Mouse (Mus musculus) granulocyte monocyte progenitor cell, adult 5-6 weeks (primary cell): ENCODE data around the gene Fermt1. TPM values are rescaled to one million over a fixed set of nuclear protein-coding genes. Genes with fewer than 3 reads are reported as not detected.
A peak's percentile ranks its signal among the peaks of the same experiment; 100 is the strongest.

Experiments used
- ATAC-seq: replicated peaks from 2 replicates; pipeline ENCODE4 v1.8.0; 2016; ENCODE audit warnings: mild to moderate bottlenecking, moderate TSS enrichment, inconsistent platforms; ENCODE audit not compliant: poor library complexity, severe bottlenecking
- total RNA-seq, 2 experiments: library from RNA; stranded (forward) in 1 of 2; stranded (reverse) in 1 of 2; fragments of 200-712, 200-1000 nt in 1 of 2; fragments of >200 nt in 1 of 2; fragmentation: Nextera tagmentation in 1 of 2; gene quantifications; 2 replicates each; pipeline ENCODE4 v1.2.3; 2014 to 2017

Gene Fermt1
- total RNA-seq (2014; fragmentation: Nextera tagmentation) (not detected in 2 replicates), total RNA-seq (2017) (not detected in 2 replicates)

DNA sequence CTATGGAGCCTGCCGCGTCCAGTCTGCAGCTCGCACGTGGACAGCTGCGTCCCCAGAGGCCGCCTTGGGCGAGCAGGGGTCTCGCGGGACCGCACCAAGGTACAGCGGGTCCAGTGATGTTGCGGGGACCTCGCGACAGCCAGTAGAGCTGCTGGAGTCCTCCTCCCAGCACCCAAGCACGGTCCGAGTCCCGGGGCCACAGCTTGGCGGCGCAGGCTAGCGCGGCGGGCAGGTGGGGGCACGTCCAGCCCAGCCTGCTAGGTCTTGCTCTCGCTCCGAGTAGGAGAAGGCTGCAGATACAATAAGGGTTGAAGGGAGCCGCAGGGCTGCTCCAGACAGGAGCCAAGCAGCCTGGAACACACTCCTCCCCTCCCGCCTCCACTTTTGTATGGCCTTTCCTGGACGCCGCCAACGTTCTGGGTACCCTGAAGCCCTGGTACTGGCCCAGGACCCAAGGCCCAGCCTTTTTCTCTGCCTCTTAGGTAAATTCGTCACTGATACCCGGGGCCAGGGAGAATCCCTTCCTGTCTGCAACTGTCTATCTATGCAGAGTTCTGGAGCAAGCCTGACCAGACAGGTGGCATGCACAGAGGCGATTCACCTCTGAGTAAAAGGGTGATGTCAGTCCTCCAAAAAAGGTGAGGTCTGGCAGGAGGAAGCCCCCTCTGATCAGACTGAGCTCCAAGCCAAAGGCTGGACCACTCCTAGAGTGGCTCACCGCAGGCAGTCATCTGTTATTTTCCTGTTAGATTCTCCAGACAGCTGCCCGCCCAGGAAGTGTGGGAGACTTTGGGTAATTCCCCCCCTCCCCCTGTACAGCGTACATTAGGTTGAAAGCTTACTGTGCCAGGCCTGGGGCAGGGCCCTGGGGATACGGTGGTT lies at the start of gene Fermt1:
Gene Fermt1 (minus strand): TSS at position 581 of the 882 bp plus-strand sequence.
- peak; percentile 37 for ATAC-seq

DNA sequence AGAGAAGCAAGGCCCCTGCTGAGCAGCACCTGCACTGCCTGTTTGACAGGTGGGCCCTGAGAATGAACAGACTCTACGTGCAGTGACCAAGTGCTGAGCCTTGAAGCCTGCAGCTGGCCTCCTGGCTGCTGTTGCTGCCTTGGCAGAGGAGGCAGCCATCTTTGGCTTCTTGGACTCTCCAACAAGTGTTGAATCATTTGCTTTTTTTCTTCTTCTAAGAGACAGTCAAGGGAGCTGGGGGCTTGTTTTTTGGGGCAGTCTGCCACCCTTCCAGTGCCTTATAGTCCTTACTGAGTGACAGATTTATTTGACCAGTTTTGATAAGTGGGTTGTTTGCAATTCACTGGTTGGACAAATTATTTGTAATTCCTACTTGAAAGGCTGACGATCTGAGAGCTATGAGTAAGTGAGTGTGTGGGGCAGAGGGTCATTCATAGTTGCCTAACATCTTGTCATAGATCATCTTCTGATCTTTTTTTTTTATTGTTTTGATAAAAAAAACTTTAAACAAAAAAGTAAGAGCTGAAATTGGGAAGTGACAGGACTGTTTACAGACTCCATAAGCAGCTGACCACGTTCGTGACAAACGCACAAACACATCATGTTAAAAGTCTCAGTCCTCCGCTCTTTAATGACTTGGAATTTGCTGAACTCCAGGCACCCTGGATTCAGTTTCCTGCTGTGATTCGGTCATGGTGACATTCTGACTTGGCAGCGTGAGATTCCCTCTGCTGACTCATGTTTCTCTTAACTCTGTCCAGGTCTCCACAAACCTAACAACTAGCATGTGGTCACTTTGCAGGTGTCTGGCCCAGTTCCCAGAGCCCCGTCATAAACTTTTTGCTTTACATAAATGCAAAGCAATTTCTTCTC lies 47.2 kb upstream of the Fermt1 start:
- no peak for ATAC-seq

DNA sequence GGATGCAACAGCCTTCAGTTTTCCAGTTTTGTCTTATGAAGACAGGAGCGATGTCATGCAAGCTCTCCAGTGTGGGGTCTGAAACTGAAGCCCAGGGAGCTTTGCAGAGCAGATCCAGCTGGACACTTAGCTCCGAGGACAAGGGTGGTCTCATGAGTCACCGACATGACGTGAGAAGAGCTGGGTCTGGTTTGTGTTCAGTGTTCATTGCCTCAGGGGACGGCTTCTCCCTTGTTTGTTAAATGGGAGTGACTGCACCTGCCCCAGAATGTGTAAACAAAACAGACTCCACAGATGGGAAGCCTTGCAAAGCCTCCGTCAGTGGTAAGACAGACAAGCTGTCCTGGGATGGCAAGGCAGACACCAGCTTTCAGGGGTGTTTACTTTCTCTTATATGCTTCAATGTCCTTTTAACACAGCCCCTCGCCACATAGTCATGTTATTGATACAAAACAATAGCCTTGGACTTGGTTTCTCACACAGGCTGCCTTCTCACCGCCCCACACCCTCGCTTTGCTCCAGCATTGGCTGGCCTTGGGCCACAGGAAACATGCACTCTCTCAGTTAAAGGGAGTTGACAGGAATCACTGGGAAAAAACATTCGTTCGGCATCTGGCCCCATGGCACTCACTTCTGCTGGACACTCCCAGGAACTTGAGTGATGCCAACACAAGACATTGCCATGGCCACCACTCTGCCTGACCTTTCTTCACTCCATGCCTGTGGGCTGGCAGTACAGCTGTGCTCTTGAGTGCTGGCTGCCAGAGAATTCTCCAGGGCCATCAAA lies 44.3 kb upstream of the Fermt1 start:
- ATAC-seq = no peak

DNA sequence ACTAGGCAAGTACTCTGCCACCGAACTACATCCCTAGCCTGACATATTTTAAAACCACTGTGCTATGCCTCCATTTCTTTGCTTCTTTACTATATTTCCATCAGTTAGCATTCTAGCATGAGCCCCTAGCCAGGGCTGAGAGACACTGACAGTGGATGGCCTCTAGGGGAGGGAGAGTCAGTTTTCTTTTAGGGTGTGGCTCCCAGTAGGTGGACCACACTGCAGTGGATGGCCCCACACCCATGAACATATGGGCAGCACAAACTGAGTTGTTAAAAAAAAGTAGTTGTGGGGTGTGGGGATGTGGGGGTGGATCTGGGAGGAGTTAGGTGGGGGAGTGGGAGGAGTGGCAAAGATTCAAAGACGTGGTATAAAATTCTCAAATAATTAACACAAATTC lies 27.6 kb upstream of the Fermt1 start:
- ATAC-seq = no peak

DNA sequence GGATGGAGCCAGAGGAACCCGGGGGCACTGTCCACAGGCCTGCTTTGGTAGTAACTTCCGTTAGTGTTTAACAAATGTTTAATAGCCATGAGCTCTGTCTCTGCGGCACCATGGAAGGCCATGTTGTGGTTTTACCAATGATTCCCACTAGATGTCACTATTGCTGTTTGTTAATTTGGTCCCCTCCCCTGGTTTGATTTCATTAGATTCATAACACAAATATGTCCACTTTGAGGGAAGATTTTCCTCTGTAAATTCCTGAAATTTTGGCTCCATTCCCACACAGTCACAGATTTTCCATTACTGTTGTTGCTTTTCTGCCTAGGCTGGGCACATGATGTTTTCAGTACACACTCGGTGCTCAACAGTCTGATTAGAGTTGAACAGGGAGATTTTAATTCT lies 25.1 kb upstream of the Fermt1 start:
- ATAC-seq = peak; percentile 58

DNA sequence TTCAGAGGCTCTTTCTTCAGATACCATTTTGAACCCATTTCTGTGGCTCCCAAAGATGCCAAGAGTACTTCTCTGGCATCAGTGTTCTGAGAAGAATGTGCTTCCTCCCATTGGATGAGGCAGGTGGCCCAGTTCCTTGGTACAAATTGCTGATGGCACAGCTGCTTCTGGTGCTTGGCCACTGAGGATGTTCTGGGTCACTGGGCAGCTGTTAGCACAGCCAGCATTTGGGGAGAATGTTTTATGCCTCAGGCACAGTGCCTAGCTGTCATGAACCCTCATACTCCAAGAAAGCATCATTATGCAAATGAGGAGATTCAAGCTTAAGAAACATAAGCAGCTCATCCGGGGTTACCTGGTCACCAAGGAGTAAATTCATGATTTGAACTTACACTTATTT lies 12.1 kb upstream of the Fermt1 start:
- ATAC-seq = no peak

DNA sequence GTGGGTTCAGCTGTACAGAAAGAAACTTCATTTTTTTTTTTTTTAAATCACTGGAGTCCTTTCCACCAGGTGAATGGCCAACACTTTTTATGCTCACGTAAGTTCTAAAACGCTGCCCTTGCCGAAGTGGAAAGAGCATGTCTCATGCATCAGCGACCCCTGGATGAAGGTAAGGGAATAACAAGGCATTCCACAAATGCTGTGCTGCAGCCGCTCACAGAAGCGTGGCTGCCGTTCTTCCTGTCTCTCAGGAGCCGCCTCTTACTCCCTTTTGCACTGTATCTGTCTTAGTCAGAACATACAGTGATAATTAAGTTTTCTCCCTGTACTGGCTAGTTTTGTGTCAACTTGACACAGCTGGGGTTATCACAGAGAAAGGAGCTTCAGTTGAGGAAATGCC lies 6.5 kb upstream of the Fermt1 start:
- ATAC-seq = peak; percentile 70

DNA sequence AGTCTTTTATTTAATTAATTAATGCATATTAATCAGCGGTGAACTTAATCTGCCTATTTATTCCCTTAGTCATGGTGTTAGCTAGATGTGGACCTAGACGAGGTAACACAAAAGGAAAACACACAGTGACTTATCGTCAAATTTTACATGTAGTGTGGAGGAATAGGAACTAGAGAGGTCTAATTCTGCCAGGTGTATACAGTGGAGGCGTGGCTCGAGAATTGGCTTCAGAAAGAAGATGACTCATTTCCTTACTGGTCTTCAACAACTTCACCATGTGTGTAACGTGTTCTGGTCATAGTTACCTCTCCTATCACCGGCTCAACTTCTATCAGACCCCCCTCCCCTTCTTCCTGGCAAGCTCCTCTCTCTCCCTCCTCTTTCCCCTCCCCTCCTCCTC lies 2.5 kb upstream of the Fermt1 start:
- no peak for ATAC-seq

DNA sequence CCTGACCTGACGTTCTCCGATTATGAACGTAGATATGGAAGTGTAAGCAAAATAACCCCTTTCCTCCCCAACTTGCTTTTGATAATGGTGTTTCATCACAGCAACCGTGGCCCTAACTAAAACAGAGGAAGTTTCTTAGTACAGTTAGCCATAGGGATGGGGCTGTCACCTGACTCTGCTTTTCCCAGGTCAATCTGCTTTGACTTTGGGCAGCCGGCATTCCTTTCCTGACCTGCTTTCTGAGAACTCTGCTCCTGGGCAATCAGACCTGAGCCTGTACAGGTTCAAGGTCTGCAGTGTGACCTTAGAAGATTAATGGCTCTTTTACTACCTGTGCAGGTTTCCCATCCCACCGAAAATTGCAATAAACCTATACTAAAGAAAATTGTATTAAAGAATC lies 1.3 kb upstream of the Fermt1 start:
- no peak for ATAC-seq

DNA sequence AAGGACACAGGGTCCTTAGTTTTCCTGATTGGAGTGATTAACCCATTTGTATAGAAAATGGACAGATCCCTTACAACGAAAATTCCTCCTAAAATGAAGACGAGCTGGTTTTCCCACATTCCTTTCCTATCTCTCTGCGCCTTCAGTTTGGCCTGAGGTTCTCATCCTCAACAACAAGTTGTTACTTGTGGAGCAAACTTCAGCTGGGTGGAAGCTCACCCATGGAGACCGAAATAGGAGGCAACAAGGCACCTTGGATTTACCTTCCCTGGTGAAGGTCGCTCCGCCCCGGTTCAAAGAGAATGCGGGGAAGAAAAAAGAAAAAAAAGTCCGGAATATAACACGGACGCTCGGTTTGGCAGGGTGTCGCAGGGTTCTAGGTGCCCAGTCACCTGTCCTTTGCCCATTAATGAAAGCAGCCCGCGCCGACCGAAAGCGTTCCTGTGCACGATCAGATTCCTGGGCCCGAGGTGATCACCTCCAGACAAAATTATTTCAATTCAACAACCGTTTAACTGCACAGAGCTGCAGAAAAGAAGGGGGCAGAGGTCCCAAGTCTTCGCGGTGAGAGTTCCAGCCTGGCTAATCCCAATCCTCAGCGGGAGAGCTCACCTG lies 888 bp downstream of the Fermt1 start:
- no peak for ATAC-seq

DNA sequence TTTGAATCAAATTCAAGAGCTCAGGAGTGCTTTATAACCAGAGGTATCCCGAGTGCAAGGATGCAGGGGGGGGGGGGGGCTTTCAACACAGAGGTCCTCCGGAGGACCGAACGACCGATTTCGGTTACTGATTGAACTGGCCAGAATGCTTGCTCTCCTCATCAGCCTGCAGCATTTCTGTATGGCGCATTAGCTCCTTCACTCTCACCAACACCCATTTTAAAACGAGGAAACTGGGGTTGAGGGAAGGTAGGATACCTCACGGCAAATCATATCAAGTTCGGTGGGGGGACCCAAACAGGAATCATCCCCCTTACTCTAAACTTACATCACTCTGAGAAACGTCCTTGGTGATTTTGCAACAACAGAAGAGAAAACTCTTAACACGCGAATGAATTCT lies 1.7 kb downstream of the Fermt1 start:
- ATAC-seq = no peak

DNA sequence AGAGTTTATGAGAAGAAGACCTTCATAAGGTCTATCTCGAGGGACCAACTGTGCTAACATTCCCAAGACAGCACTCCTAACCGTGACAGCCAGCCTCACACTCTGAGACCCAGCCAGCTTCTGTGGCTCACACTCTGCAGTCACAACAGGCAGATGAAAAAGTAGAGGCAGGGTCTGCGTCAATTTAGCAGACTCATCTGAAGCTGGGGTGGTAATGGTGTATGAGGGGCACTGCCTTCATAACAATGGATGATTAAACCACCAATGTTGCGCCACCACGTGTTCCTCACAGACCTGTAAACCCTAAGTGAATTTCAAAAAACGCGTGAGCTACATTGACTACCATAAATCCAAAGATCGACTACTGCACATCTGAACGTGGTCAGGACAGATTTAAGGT lies 2.1 kb downstream of the Fermt1 start:
- no peak for ATAC-seq

DNA sequence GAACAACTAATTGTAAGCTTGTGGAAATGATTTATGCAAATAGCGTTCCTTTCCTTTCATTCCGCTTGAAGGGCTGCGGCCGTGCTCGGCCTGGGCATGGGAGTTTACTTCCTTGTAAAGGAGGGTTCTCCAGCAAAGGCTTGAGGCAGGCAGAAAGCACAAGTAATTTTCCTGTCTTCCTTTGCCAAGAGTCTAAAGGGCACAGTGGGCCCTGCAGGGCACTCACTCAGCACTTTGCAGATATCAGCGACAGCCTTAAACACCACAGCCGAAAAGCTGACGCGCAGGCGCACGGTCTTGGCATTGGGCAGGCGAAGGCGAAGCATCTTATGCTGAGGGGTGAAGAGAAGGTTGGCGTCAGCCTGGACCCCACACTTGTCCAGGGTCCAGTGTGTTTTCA lies 6.7 kb downstream of the Fermt1 start:
- no peak for ATAC-seq

DNA sequence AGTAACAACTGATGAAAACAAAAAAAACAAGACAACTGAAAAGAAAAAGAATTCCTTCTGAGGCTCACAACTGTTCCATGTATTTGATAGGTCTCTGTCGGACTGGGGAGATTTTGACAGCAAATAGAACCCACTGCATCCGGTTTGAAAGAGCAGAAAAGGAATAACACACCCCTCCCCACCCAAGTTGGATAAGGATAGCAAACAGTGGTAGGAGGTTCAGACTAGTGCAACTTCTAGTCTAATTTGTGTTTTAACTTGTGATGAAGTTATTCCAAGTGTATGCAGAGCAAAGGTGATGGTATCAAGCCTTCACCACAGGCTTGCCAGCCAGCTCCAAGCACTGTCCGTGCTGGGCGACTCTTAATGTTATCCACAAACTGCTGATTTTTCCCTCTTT lies 9.5 kb downstream of the Fermt1 start:
- ATAC-seq = no peak

DNA sequence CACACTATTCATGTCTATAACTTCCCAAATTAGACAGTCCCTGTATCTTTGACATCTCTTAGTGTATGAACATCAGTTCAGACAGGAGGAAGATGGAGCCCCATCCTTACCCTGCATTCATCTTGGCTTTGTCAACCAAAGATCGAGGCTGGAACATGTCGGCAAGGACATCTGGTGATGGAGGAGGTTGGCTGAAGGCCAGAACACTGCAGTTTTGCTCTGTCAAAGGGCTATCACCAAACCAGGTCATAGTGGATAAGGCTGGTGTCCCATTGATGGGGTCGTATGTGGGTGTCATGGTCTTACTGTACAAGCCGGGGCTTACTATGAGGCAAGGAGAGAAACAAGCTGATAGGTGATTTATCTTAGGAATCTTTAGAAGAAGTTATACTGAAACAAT lies 11.0 kb downstream of the Fermt1 start:
- ATAC-seq = no peak

DNA sequence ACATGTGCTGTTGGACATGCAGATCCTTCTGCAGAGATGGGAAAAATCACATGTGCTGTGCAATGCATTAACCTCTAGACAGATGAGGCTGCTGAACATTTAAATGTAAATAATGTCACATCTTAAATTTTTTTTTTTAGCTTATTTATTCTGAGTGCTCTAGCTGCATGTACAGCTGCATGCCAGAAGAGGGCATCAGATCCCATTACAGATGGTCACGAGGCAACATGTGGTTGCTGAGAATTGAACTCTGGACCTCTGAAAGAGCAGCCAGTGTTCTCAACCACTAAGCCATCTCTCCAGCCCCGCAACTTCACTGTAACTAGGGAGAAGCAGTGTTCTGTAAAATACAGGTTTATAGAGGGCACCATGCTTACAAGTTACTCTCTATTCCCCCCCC lies 11.6 kb downstream of the Fermt1 start:
- no peak for ATAC-seq

DNA sequence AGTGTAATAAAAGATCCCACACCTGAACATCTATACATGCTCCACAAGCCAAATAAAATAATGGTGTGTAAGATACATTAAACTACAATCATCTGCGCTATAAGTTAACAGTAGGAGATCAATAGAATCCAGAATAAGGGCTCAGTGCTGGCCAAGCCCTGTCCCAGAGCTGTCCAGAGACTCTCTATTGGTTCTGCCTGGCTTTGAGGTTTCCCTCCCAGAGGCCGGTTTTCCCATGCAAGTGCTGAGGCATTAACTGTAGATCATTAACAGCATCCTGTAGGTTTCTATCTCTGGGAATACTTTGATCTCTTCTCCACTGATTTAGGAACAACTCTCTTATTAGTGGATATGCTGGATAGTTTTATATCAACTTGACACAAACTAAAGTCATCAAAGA lies 16.7 kb downstream of the Fermt1 start:
- ATAC-seq = no peak

DNA sequence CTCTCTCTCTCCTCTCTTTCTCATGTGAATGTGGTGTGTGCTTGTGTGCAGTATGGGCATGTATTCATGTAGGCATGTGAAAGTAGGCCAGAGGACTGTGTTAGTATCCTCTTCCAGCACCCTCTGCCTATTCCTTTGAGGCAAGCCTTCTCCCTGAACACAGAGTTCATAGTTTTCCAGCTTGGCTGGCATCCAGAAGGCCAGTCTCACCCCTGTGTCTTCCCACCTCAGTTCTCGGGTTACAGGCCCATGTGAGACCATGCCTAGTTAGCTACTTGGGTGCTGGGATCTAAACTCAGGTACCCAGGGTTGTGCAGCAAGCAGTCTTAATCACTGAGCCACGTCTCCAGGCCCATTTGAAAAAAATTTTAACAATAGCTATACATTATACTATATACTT lies 17.8 kb downstream of the Fermt1 start:
- no peak for ATAC-seq

DNA sequence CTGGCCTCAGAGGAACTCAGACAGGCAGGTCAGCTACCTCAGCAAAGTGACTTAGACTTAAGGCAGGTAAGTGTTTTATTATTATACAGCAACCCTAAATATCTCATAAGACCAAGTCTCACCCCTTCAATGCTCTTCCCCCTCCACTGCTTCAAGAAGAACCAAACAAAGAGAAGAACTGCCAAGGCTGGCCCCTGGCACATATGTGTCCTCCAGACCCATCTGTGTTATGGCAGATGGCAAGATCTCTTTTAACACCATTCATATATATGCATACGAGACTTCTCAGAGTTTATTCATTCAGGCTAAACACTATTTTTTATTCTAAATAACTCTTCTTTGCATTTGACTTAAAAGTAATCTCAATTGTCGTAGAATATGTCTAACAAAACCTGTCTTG lies 18.4 kb downstream of the Fermt1 start:
- ATAC-seq = no peak
